Mouse (Mus musculus) kidney, adult 2 months (tissue): ENCODE results near the gene Acbd6.

Experiments used
- CTCF ChIP-seq: fragments of 200-500 bp; conservative IDR thresholded peaks from 2 replicates; pipeline ENCODE4 v1.5.1; 2011; ENCODE audit warnings: low read depth, mild to moderate bottlenecking, control low read depth, low read length, moderate library complexity, mixed read lengths; ENCODE audit not compliant: insufficient read depth, insufficient read length
- POLR2A ChIP-seq: fragments of 200-500 bp; IDR thresholded peaks from one replicate; pipeline ENCODE4 v1.6.1; 2011; ENCODE audit warnings: low read depth, low read length, control low read depth

GRCm38 (mm10) chr1:155526176-155526575, 31.7 kb upstream of the Acbd6 start:
- no peak for TF ChIP-seq CTCF
- no peak for TF ChIP-seq POLR2A
